Mouse (Mus musculus): ENCODE results near the gene Scamp3.
"Not testable (repeated sequence)": the region's sequence is repeated elsewhere in the genome, so short reads cannot be mapped to it uniquely, and the experiment has no call there.

Gene Scamp3

GRCm38 (mm10) chr3:89195979-89196877, 19.0 kb downstream of the Scamp3 start:
- peak; percentile 73 for DNase-seq (ENCODE audit: low read depth, low spot score)

- DNase-seq (ENCODE audit: low read depth, low spot score): no peak
Observed at GRCm38 (mm10) chr3:89199839-89200238, 22.6 kb downstream of the Scamp3 start.

GRCm38 (mm10) chr3:89202253-89203141, 25.2 kb downstream of the Scamp3 start, which contains the start of gene Gba:
Gene Gba (plus strand): TSS chr3:89202928.
- DNase-seq (ENCODE audit: low read depth, low spot score): peak; percentile 86

- DNase-seq (ENCODE audit: low read depth, low spot score): no peak
Observed at GRCm38 (mm10) chr3:89203142-89203514, 25.9 kb downstream of the Scamp3 start.

- no peak for DNase-seq (ENCODE audit: low read depth, low spot score)
Observed at GRCm38 (mm10) chr3:89206079-89206478, 28.8 kb downstream of the Scamp3 start.

- no peak for DNase-seq (ENCODE audit: low read depth, low spot score)
Observed at GRCm38 (mm10) chr3:89206695-89207094, 29.4 kb downstream of the Scamp3 start.

- no peak for DNase-seq (ENCODE audit: low read depth, low spot score)
Observed at GRCm38 (mm10) chr3:89208075-89208657, 30.9 kb downstream of the Scamp3 start.

GRCm38 (mm10) chr3:89208736-89209135, 31.5 kb downstream of the Scamp3 start:
- DNase-seq (ENCODE audit: low read depth, low spot score): no peak

- no peak for DNase-seq (ENCODE audit: low read depth, low spot score)
Observed at GRCm38 (mm10) chr3:89209731-89210130, 32.5 kb downstream of the Scamp3 start.

GRCm38 (mm10) chr3:89210162-89210561, 32.9 kb downstream of the Scamp3 start:
- no peak for DNase-seq (ENCODE audit: low read depth, low spot score)

- no peak for DNase-seq (ENCODE audit: low read depth, low spot score)
Observed at GRCm38 (mm10) chr3:89210731-89211130, 33.5 kb downstream of the Scamp3 start.

GRCm38 (mm10) chr3:89213803-89214530, 36.7 kb downstream of the Scamp3 start:
- DNase-seq (ENCODE audit: low read depth, low spot score): peak; percentile 79

GRCm38 (mm10) chr3:89214681-89215411, 37.6 kb downstream of the Scamp3 start, which contains the start of gene Thbs3:
Gene Thbs3 (plus strand): TSS chr3:89215180.
- DNase-seq (ENCODE audit: low read depth, low spot score): no peak

- DNase-seq (ENCODE audit: low read depth, low spot score): peak; percentile 80
Observed at GRCm38 (mm10) chr3:89215853-89216252, 38.6 kb downstream of the Scamp3 start.

- not testable (repeated sequence) for DNase-seq (ENCODE audit: low read depth, low spot score)
Observed at GRCm38 (mm10) chr3:89216407-89216806, 39.1 kb downstream of the Scamp3 start.

- no peak for DNase-seq (ENCODE audit: low read depth, low spot score)
Observed at GRCm38 (mm10) chr3:89218271-89218670, 41.0 kb downstream of the Scamp3 start.

GRCm38 (mm10) chr3:89219546-89219945, 42.3 kb downstream of the Scamp3 start:
- no peak for DNase-seq (ENCODE audit: low read depth, low spot score)

- DNase-seq (ENCODE audit: low read depth, low spot score): no peak
Observed at GRCm38 (mm10) chr3:89221167-89221566, 43.9 kb downstream of the Scamp3 start.

GRCm38 (mm10) chr3:89224796-89225195, 47.5 kb downstream of the Scamp3 start:
- no peak for DNase-seq (ENCODE audit: low read depth, low spot score)

GRCm38 (mm10) chr3:89225321-89225815, 48.1 kb downstream of the Scamp3 start:
- no peak for DNase-seq (ENCODE audit: low read depth, low spot score)

Data from c-Kit-negative CD71-positive TER-119-positive erythroid progenitor cells, embryonic 14.5 days (primary cell).